Mouse (Mus musculus): ENCODE results near the gene Teddm1b. TPM values are rescaled to one million over a fixed set of nuclear protein-coding genes. Genes with fewer than 3 reads are reported as not detected.

The Teddm1b gene
- total and polyA plus RNA-seq, 3 experiments, result not detected

DNA sequence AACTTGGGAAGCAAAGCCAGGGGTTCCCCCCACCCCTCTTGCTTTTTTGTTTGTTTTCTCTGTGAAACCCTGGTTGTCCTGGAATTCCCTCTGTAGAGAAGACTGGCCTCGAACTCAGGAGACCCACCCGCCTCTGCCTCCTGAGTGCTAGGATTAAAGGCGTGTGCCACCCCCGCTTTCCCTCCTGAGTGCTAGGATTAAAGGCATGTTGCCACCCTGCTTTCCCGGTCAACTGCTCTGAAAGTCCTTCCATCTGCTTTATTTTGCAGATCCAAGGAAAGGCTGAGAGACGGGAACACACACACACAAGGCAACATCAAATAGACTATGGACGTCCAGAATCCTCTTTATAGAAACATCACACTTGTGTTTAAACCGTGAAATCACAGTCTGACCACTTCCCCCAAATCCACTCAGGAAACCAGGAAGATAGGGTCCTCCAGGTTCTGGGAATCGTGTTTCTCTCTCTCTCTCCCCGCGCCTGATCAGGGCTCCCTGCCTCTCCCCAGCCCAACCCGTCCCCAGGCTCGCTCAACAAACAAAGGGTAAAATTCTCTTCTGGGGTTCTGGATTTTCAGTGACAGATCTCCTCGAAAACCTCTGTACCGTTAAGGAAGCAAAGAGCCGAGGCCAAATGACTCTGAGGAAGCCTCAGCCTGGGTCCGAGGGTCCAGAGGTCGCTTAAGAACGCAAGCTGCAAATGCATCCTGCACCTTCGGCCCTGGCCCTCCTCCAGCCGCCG, 25.0 kb downstream of the Teddm1b start:
- DNase-seq, result no peak
- peak overlapping the region; percentile 44 for H3K9ac ChIP-seq (ENCODE audit: low read depth, low read length)
- H3K36me3 ChIP-seq (ENCODE audit: control insufficient read depth, insufficient read depth, low read length), result peaks cover 20% of the 10 kb centered on the region
- WGBS, result 17% methylated on average over 22 of the region's 22 CpGs
- peak overlapping the region; percentile 98 for H3K27ac ChIP-seq
- intact Hi-C loops (cut with DNase I), result loop anchor here (5.0 kb wide), 1 partner anchor 203 kb away; no protein-coding TSS in a partner anchor
- no peak for TF ChIP-seq POLR2A (IDR thresholded peaks at IDR 0.05; ENCODE audit: insufficient read depth, low read depth, low read length)
- no peak for TF ChIP-seq EP300 (IDR thresholded peaks at IDR 0.05; ENCODE audit: insufficient read depth, low read depth, low read length)
- no peak for TF ChIP-seq CTCF (IDR thresholded peaks at IDR 0.05)
- no peaks in the 10 kb centered on the region for H3K27me3 ChIP-seq (ENCODE audit: control insufficient read depth, insufficient read depth, low read length)
- peaks cover 5% of the 10 kb centered on the region for H3K4me1 ChIP-seq (ENCODE audit: control insufficient read depth, insufficient read depth, low read length)
- H3K4me3 ChIP-seq, result peak overlapping the region; percentile 81
- H3K79me2 ChIP-seq (replicated peaks; ENCODE audit: control insufficient read depth, insufficient read depth, low read length), result no peaks in the 10 kb centered on the region

DNA sequence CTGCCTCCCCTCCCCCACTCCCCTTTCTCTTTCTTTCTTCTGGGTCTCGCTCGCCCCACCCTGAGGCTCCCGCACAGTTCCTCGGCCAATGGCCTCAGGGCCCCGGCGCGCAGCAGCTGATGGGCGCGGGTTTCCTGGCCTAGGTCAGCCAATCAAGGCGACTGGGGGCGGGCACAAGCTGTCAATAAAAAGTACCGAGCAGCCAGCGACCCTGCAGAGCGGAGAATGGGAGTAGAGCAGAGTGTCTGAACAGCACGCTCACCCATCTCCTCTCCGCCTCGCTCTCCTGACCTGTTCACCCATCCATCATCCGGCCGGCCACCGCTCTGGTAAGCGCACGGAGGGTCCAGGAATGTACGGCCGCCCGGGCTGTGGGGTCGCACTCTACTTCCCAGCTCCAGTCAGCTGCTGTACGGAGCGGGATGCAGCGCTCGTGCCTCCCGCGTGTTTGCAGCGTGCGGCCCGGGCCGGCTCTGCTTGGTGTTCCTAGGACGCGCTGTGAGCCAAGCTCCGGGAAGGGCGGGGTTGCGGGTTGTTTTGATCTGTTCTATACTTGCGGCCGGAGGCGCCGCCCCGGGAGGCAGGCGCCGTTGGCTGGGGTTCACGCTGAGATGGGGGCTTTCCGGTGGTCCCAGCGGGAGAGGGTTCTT, 25.7 kb downstream of the Teddm1b start, which contains the start of the genes Glul and Teddm2:
Glul (plus strand) TSS at position 214 of the 650 bp plus-strand sequence.
Teddm2 (minus strand) TSS at position 498 of the 650 bp plus-strand sequence.
- peak; percentile 96 to 98 for DNase-seq
- Histone ChIP-seq H3K4me1 (ENCODE audit: control insufficient read depth, insufficient read depth, low read length) (peaks cover 6% of the 10 kb centered on the region), H3K27ac (peak within 1 kb of the TSS; percentile 98), H3K9ac (ENCODE audit: low read depth, low read length) (peak within 1 kb of the TSS; percentile 89), H3K27me3 (ENCODE audit: control insufficient read depth, insufficient read depth, low read length) (no peaks in the 10 kb centered on the region), H3K36me3 (ENCODE audit: control insufficient read depth, insufficient read depth, low read length) (peaks cover 27% of the 10 kb centered on the region), H3K4me3 (peak within 1 kb of the TSS; percentile 81), H3K79me2 (replicated peaks; ENCODE audit: control insufficient read depth, insufficient read depth, low read length) (no peaks in the 10 kb centered on the region)
- intact Hi-C loops (cut with DNase I), result loop anchor here (5.0 kb wide), 1 partner anchor 202 kb away; no protein-coding TSS in a partner anchor
- WGBS, result under 1% methylated on average over 51 of the region's 51 CpGs
- TF ChIP-seq POLR2A (IDR thresholded peaks at IDR 0.05; ENCODE audit: insufficient read depth, low read depth, low read length) (peak; percentile 100), CTCF (IDR thresholded peaks at IDR 0.05) (no peak), EP300 (IDR thresholded peaks at IDR 0.05; ENCODE audit: insufficient read depth, low read depth, low read length) (peak; percentile 78; the same call in 1 of the 2 replicates)

DNA sequence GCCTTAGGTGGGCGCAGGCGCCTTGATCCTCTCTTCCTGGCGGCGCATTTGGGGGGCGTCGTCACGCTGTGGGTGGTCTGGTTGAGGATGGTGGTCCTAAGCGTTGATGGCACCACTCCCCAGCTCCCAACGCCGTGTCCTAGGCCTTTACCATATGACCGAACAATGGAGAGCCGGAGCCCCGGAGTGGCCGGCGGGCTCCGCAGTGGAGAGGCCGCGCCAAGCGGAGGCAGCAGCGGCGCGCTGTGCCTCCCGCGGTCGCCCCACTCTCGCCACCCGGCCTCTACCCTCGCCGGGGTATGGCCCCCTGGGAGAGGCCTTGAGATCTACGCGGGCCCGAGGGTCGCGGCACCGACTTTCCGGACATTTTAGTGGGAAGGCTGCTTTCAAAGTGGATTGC, 26.2 kb downstream of the Teddm1b start:
- H3K79me2 ChIP-seq (replicated peaks; ENCODE audit: control insufficient read depth, insufficient read depth, low read length), result no peaks in the 10 kb centered on the region
- peaks cover 31% of the 10 kb centered on the region for H3K36me3 ChIP-seq (ENCODE audit: control insufficient read depth, insufficient read depth, low read length)
- DNase-seq, result no peak
- H3K27ac ChIP-seq, result peak overlapping the region; percentile 98
- peak overlapping the region; percentile 81 for H3K4me3 ChIP-seq
- H3K27me3 ChIP-seq (ENCODE audit: control insufficient read depth, insufficient read depth, low read length), result no peaks in the 10 kb centered on the region
- peaks cover 10% of the 10 kb centered on the region for H3K4me1 ChIP-seq (ENCODE audit: control insufficient read depth, insufficient read depth, low read length)
- under 1% methylated on average over 36 of the region's 36 CpGs for WGBS
- peak overlapping the region; percentile 89 for H3K9ac ChIP-seq (ENCODE audit: low read depth, low read length)
- intact Hi-C loops (cut with DNase I), result no loop called here
- TF ChIP-seq POLR2A (IDR thresholded peaks at IDR 0.05; ENCODE audit: insufficient read depth, low read depth, low read length) (no peak), CTCF (IDR thresholded peaks at IDR 0.05) (no peak), EP300 (IDR thresholded peaks at IDR 0.05; ENCODE audit: insufficient read depth, low read depth, low read length) (no peak)

DNA sequence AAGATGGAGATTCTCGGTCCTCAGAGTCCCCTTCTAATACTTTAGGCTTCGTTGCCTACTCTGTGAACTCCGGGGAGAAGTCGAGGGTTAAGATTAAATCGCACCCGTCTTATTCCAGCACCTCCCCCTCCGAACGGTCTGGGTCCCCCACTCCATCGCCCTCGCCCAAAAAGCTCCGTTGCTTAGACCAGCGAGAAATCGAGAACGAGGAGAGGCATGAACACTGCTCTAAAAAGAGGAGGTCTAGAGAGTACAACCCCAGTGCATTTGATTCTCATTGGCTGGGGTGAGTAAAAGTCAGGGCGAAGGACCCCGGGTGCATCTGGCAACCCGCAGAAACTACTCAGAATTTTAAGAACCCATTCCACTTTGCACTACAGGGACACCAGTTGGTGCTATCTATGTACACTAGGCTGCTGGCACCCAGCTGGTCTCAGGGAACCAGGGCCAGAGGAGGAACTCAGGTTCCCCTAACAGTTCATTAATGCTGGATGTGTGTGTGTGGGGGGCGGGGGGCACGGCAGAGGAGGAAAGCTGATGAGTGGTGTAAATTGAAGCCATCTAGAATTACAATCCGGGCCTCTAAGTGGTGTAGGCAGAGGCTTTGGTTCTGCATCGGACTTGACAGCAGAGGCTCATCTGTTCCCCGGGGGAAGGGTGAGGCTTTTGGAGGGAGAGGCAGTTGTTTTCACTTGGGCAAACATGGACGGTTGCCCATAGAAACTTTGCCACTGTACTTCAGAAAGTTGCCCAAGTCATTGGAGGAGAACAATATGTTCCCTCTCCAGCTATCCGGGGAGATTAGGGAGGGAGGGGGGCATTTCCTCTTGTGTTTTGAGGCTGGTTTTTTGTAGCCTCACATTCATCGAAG, 26.9 kb downstream of the Teddm1b start:
- H3K27me3 ChIP-seq (ENCODE audit: control insufficient read depth, insufficient read depth, low read length), result no peaks in the 10 kb centered on the region
- H3K9ac ChIP-seq (ENCODE audit: low read depth, low read length), result peak overlapping the region; percentile 89
- peak overlapping the region; percentile 98 for H3K27ac ChIP-seq
- WGBS, result 1% methylated on average over 25 of the region's 25 CpGs
- peak; percentile 68 to 74 for DNase-seq
- TF ChIP-seq CTCF (IDR thresholded peaks at IDR 0.05) (no peak), EP300 (IDR thresholded peaks at IDR 0.05; ENCODE audit: insufficient read depth, low read depth, low read length) (peak; percentile 54; the same call in 1 of the 2 replicates), POLR2A (IDR thresholded peaks at IDR 0.05; ENCODE audit: insufficient read depth, low read depth, low read length) (no peak)
- H3K4me1 ChIP-seq (ENCODE audit: control insufficient read depth, insufficient read depth, low read length), result peaks cover 10% of the 10 kb centered on the region
- intact Hi-C loops (cut with DNase I), result loop anchor here (1.0 kb wide), 1 partner anchor 21 kb away; no protein-coding TSS in a partner anchor
- H3K79me2 ChIP-seq (replicated peaks; ENCODE audit: control insufficient read depth, insufficient read depth, low read length), result no peaks in the 10 kb centered on the region
- peaks cover 33% of the 10 kb centered on the region for H3K36me3 ChIP-seq (ENCODE audit: control insufficient read depth, insufficient read depth, low read length)
- peak overlapping the region; percentile 81 for H3K4me3 ChIP-seq

- peaks cover 10% of the 10 kb centered on the region for H3K4me1 ChIP-seq (ENCODE audit: control insufficient read depth, insufficient read depth, low read length)
- H3K79me2 ChIP-seq (replicated peaks; ENCODE audit: control insufficient read depth, insufficient read depth, low read length), result no peaks in the 10 kb centered on the region
- no peak for DNase-seq
- WGBS, result 91% methylated on average over 13 of the region's 13 CpGs
- no peak overlapping the region for H3K9ac ChIP-seq (ENCODE audit: low read depth, low read length)
- no peak overlapping the region for H3K4me3 ChIP-seq
- H3K27ac ChIP-seq, result no peak overlapping the region
- peaks cover 41% of the 10 kb centered on the region for H3K36me3 ChIP-seq (ENCODE audit: control insufficient read depth, insufficient read depth, low read length)
- H3K27me3 ChIP-seq (ENCODE audit: control insufficient read depth, insufficient read depth, low read length), result no peaks in the 10 kb centered on the region
- no peak for TF ChIP-seq EP300 (IDR thresholded peaks at IDR 0.05; ENCODE audit: insufficient read depth, low read depth, low read length)
- TF ChIP-seq CTCF (IDR thresholded peaks at IDR 0.05), result no peak
- TF ChIP-seq POLR2A (IDR thresholded peaks at IDR 0.05; ENCODE audit: insufficient read depth, low read depth, low read length), result no peak
- intact Hi-C loops (cut with DNase I), result no loop called here
Observed at GRCm38 (mm10) chr1:153903006-153903405, 28.9 kb downstream of the Teddm1b start.
